Mouse (Mus musculus): ENCODE measurements at regions not wholly inside any gene's neighbourhood (a gene's known extent, or its start where the extent isn't known, plus 50 kb on each side); places are given as distances from the start of the nearest gene placed in this dataset.
A peak's percentile ranks its signal among the peaks of the same experiment; 100 is the strongest.

- WGBS, result 46% methylated on average over 7 of the region's 7 CpGs
- Histone ChIP-seq H3K4me1 (peaks cover 23% of the 10 kb centered on the region), H3K9ac (no peak overlapping the region), H3K4me2 (replicated peaks) (no peak overlapping the region), H3K4me3 (no peak overlapping the region), H3K9me3 (no peaks in the 10 kb centered on the region), H3K36me3 (no peaks in the 10 kb centered on the region), H3K27ac (no peak overlapping the region), H3K27me3 (no peaks in the 10 kb centered on the region)
- ATAC-seq (ENCODE audit: low FRiP score, low read depth), result peak; percentile 66; the same call in 1 of the 2 replicates
Observed at GRCm38 (mm10) chr5:138911769-138912710, 85.1 kb downstream of the Pdgfa start.

- no peak overlapping the region for H3K9ac ChIP-seq
- H3K4me2 ChIP-seq (replicated peaks), result no peak overlapping the region
- H3K27me3 ChIP-seq, result no peaks in the 10 kb centered on the region
- 73% methylated on average over 7 of the region's 7 CpGs for WGBS
- no peak overlapping the region for H3K27ac ChIP-seq
- H3K4me1 ChIP-seq, result peaks cover 23% of the 10 kb centered on the region
- ATAC-seq (ENCODE audit: low FRiP score, low read depth), result no peak
- no peaks in the 10 kb centered on the region for H3K9me3 ChIP-seq
- no peak overlapping the region for H3K4me3 ChIP-seq
- no peaks in the 10 kb centered on the region for H3K36me3 ChIP-seq
Observed at GRCm38 (mm10) chr5:138912711-138913105, 84.5 kb downstream of the Pdgfa start.

DNA sequence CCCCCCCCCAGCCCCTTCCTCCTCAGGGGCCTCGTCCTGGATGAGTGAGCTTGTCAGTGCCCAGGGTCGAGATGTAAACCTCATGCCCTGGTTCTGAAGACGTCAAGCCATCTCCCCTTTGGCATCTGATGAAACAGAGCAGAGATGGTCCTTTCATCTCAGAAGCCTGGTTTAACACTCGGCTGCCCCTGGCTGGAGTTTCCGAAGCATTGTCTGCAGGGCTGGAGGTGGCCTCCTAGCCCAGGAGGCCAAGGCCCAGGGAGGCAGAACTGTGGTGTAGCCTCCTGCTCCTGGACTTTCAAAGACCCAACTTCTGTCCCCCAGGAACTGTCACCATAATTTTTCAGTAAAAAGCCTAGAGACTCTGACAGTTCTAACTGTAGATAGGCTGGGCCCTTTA, 82.1 kb downstream of the Pdgfa start:
- no peak overlapping the region for H3K4me2 ChIP-seq (replicated peaks)
- H3K36me3 ChIP-seq, result no peaks in the 10 kb centered on the region
- no peaks in the 10 kb centered on the region for H3K9me3 ChIP-seq
- H3K4me3 ChIP-seq, result no peak overlapping the region
- WGBS, result 16% methylated on average over 5 of the region's 5 CpGs
- H3K27ac ChIP-seq, result no peak overlapping the region
- no peak overlapping the region for H3K9ac ChIP-seq
- H3K4me1 ChIP-seq, result peaks cover 23% of the 10 kb centered on the region
- no peaks in the 10 kb centered on the region for H3K27me3 ChIP-seq
- ATAC-seq (ENCODE audit: low FRiP score, low read depth), result no peak

GRCm38 (mm10) chr5:138915496-138915895, 81.7 kb downstream of the Pdgfa start:
- 78% methylated on average over 4 of the region's 4 CpGs for WGBS
- H3K36me3 ChIP-seq, result no peaks in the 10 kb centered on the region
- no peak overlapping the region for H3K27ac ChIP-seq
- H3K9me3 ChIP-seq, result no peaks in the 10 kb centered on the region
- no peaks in the 10 kb centered on the region for H3K27me3 ChIP-seq
- no peak for ATAC-seq (ENCODE audit: low FRiP score, low read depth)
- no peak overlapping the region for H3K9ac ChIP-seq
- peaks cover 23% of the 10 kb centered on the region for H3K4me1 ChIP-seq
- no peak overlapping the region for H3K4me2 ChIP-seq (replicated peaks)
- no peak overlapping the region for H3K4me3 ChIP-seq

DNA sequence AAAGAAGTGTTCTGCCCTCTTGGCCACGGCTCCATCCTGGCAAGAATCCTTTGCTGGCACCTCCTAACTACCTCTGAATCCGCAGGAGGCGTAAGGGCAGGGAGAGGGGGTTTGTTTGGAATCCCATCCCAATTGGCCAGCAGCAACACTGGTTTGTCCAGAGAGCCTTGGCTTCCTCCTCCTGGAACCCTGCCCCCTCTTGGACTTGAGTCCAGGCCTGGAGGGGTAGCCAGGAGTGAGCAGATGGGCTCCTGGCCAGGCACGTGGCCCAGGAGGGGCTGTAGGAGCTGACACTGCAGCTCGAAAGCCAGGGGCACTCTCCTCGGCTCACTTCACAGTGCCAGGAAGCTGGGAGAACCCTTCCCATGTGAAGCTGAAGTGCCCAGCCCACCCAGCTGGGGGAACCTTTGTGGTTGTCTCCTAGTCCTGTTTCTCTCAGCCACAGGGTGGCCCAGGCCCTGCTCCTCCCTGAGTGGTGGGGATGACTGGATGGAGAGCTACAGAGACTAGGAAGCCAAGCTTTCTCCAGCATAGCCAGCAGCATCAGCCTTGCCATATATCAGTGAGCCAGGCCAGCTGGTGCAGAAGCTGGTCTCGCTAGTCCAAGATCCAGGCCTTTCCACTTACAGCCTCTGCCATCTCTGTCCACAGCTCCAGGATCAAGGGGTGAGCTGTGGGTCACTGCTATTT, 76.9 kb downstream of the Pdgfa start:
- Histone ChIP-seq H3K27me3 (no peaks in the 10 kb centered on the region), H3K4me2 (replicated peaks) (no peak overlapping the region), H3K27ac (no peak overlapping the region), H3K9ac (no peak overlapping the region), H3K4me1 (no peaks in the 10 kb centered on the region), H3K9me3 (no peaks in the 10 kb centered on the region), H3K4me3 (no peak overlapping the region), H3K36me3 (no peaks in the 10 kb centered on the region)
- ATAC-seq (ENCODE audit: low FRiP score, low read depth), result no peak
- 66% methylated on average over 7 of the region's 7 CpGs for WGBS

DNA sequence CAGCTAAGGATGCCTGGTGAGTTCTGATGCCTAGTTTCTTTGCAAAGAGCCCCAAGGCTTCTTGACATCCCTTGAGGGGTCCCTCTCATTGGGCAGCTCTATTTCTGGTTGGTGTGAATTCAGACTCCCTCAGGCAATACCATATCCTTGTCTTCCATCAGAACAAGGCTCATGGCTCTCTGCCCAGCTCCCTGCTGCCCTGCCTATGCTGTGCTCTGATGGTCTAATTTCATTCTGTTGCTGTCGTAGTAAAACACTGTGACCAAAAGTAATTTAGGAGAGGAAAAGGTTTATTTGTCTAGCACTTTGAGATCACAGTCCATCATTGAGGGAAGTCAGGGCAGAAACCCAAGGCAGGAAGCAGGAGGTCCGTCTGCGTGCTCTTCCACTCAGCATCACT, 75.1 kb downstream of the Pdgfa start:
- Histone ChIP-seq H3K4me2 (replicated peaks) (no peak overlapping the region), H3K27ac (no peak overlapping the region), H3K9me3 (no peaks in the 10 kb centered on the region), H3K9ac (no peak overlapping the region), H3K36me3 (no peaks in the 10 kb centered on the region), H3K27me3 (no peaks in the 10 kb centered on the region), H3K4me3 (no peak overlapping the region), H3K4me1 (no peaks in the 10 kb centered on the region)
- 66% methylated on average over 3 of the region's 3 CpGs for WGBS
- ATAC-seq (ENCODE audit: low FRiP score, low read depth), result no peak
